Mouse (Mus musculus): Measurements from ENCODE around the gene Bak1. TPM values are rescaled to one million over a fixed set of nuclear protein-coding genes. Genes with fewer than 3 reads are reported as not detected.

Gene Bak1
- polyA plus RNA-seq, 1 experiment from 2014 or later = 6.3 TPM

- 88% methylated on average over 6 of the region's 6 CpGs for WGBS
- H3K9ac ChIP-seq (ENCODE audit: low read depth, low read length) = no peak overlapping the region
- H3K36me3 ChIP-seq (ENCODE audit: insufficient read depth, low read length) = no peaks in the 10 kb centered on the region
- DNase-seq (ENCODE audit: low spot score) = no peak
- no peak for ATAC-seq (replicated peaks; ENCODE audit: low FRiP score, low read depth)
- no peaks in the 10 kb centered on the region for H3K27me3 ChIP-seq (ENCODE audit: insufficient read depth, low read length)
- peaks cover 10% of the 10 kb centered on the region for H3K4me1 ChIP-seq (replicated peaks; ENCODE audit: insufficient read depth, low read length)
- no peak overlapping the region for H3K27ac ChIP-seq
- TF ChIP-seq CTCF (IDR thresholded peaks at IDR 0.05; ENCODE audit: low read depth) = no peak
- no peak overlapping the region for H3K4me2 ChIP-seq (ENCODE audit: low read length)
- H3K9me3 ChIP-seq (replicated peaks; ENCODE audit: low read length) = no peaks in the 10 kb centered on the region
- H3K4me3 ChIP-seq (replicated peaks; ENCODE audit: low read depth, low read length) = no peak overlapping the region
Measured at GRCm38 (mm10) chr17:27045164-27045563, 16.4 kb upstream of the Bak1 start.

GRCm38 (mm10) chr17:27042840-27043239 is 14.0 kb upstream of the Bak1 start:
- H3K9ac ChIP-seq (ENCODE audit: low read depth, low read length) = no peak overlapping the region
- H3K9me3 ChIP-seq (replicated peaks; ENCODE audit: low read length) = no peaks in the 10 kb centered on the region
- H3K4me3 ChIP-seq (replicated peaks; ENCODE audit: low read depth, low read length) = no peak overlapping the region
- no peak overlapping the region; the same call in 1 of the 2 replicates for H3K27ac ChIP-seq
- H3K36me3 ChIP-seq (ENCODE audit: insufficient read depth, low read length) = no peaks in the 10 kb centered on the region
- 52% methylated on average over 6 of the region's 6 CpGs for WGBS
- DNase-seq (ENCODE audit: low spot score) (peak; percentile 25), ATAC-seq (replicated peaks; ENCODE audit: low FRiP score, low read depth) (0 out of 2 replicates have a peak, but pooled peaks have one; percentile 7)
- no peaks in the 10 kb centered on the region for H3K27me3 ChIP-seq (ENCODE audit: insufficient read depth, low read length)
- peaks cover 26% of the 10 kb centered on the region for H3K4me1 ChIP-seq (replicated peaks; ENCODE audit: insufficient read depth, low read length)
- no peak overlapping the region for H3K4me2 ChIP-seq (ENCODE audit: low read length)
- no peak for TF ChIP-seq CTCF (IDR thresholded peaks at IDR 0.05; ENCODE audit: low read depth)

GRCm38 (mm10) chr17:27041787-27042055 is 12.9 kb upstream of the Bak1 start:
- H3K9me3 ChIP-seq (replicated peaks; ENCODE audit: low read length) = no peaks in the 10 kb centered on the region
- no peak overlapping the region for H3K4me3 ChIP-seq (replicated peaks; ENCODE audit: low read depth, low read length)
- peak overlapping the region; percentile 89 for H3K27ac ChIP-seq
- no peaks in the 10 kb centered on the region for H3K27me3 ChIP-seq (ENCODE audit: insufficient read depth, low read length)
- ATAC-seq (replicated peaks; ENCODE audit: low FRiP score, low read depth) = no peak
- H3K4me2 ChIP-seq (ENCODE audit: low read length) = no peak overlapping the region
- H3K36me3 ChIP-seq (ENCODE audit: insufficient read depth, low read length) = no peaks in the 10 kb centered on the region
- H3K4me1 ChIP-seq (replicated peaks; ENCODE audit: insufficient read depth, low read length) = peaks cover 26% of the 10 kb centered on the region
- 94% methylated on average over 2 of the region's 2 CpGs for WGBS
- DNase-seq (ENCODE audit: low spot score) = no peak
- no peak overlapping the region for H3K9ac ChIP-seq (ENCODE audit: low read depth, low read length)
- no peak for TF ChIP-seq CTCF (IDR thresholded peaks at IDR 0.05; ENCODE audit: low read depth)

GRCm38 (mm10) chr17:27041046-27041786 is 12.4 kb upstream of the Bak1 start:
- Histone ChIP-seq H3K9me3 (replicated peaks; ENCODE audit: low read length) (no peaks in the 10 kb centered on the region), H3K27me3 (ENCODE audit: insufficient read depth, low read length) (no peaks in the 10 kb centered on the region), H3K27ac (peak overlapping the region; percentile 89), H3K9ac (ENCODE audit: low read depth, low read length) (no peak overlapping the region), H3K4me3 (replicated peaks; ENCODE audit: low read depth, low read length) (no peak overlapping the region), H3K36me3 (ENCODE audit: insufficient read depth, low read length) (no peaks in the 10 kb centered on the region), H3K4me1 (replicated peaks; ENCODE audit: insufficient read depth, low read length) (peaks cover 26% of the 10 kb centered on the region), H3K4me2 (ENCODE audit: low read length) (no peak overlapping the region)
- TF ChIP-seq CTCF (IDR thresholded peaks at IDR 0.05; ENCODE audit: low read depth) = no peak
- ATAC-seq (replicated peaks; ENCODE audit: low FRiP score, low read depth) = peak; percentile 8
- 46% methylated on average over 11 of the region's 13 CpGs for WGBS
- no peak for DNase-seq (ENCODE audit: low spot score)

GRCm38 (mm10) chr17:27040304-27041045 is 11.7 kb upstream of the Bak1 start:
- TF ChIP-seq CTCF (IDR thresholded peaks at IDR 0.05; ENCODE audit: low read depth) = no peak
- no peaks in the 10 kb centered on the region for H3K27me3 ChIP-seq (ENCODE audit: insufficient read depth, low read length)
- no peak overlapping the region; the same call in 1 of the 2 replicates for H3K9ac ChIP-seq (ENCODE audit: low read depth, low read length)
- DNase-seq (ENCODE audit: low spot score) (peak; percentile 77), ATAC-seq (replicated peaks; ENCODE audit: low FRiP score, low read depth) (peak; percentile 62)
- 20% methylated on average over 20 of the region's 20 CpGs for WGBS
- H3K4me2 ChIP-seq (ENCODE audit: low read length) = 0 out of 2 replicates have a peak overlapping the region, but pooled peaks have one; percentile 18
- no peaks in the 10 kb centered on the region for H3K36me3 ChIP-seq (ENCODE audit: insufficient read depth, low read length)
- peak overlapping the region; percentile 89 for H3K27ac ChIP-seq
- peaks cover 26% of the 10 kb centered on the region for H3K4me1 ChIP-seq (replicated peaks; ENCODE audit: insufficient read depth, low read length)
- no peak overlapping the region for H3K4me3 ChIP-seq (replicated peaks; ENCODE audit: low read depth, low read length)
- no peaks in the 10 kb centered on the region for H3K9me3 ChIP-seq (replicated peaks; ENCODE audit: low read length)

- Histone ChIP-seq H3K36me3 (ENCODE audit: insufficient read depth, low read length) (no peaks in the 10 kb centered on the region), H3K9ac (ENCODE audit: low read depth, low read length) (no peak overlapping the region), H3K9me3 (replicated peaks; ENCODE audit: low read length) (no peaks in the 10 kb centered on the region), H3K4me2 (ENCODE audit: low read length) (0 out of 2 replicates have a peak overlapping the region, but pooled peaks have one; percentile 18), H3K4me1 (replicated peaks; ENCODE audit: insufficient read depth, low read length) (peaks cover 26% of the 10 kb centered on the region), H3K4me3 (replicated peaks; ENCODE audit: low read depth, low read length) (no peak overlapping the region), H3K27me3 (ENCODE audit: insufficient read depth, low read length) (no peaks in the 10 kb centered on the region), H3K27ac (peak overlapping the region; percentile 89)
- ATAC-seq (replicated peaks; ENCODE audit: low FRiP score, low read depth) (no peak), DNase-seq (ENCODE audit: low spot score) (no peak)
- WGBS = 55% methylated on average over 10 of the region's 10 CpGs
- TF ChIP-seq CTCF (IDR thresholded peaks at IDR 0.05; ENCODE audit: low read depth) = no peak
Measured at GRCm38 (mm10) chr17:27039432-27040102, 10.8 kb upstream of the Bak1 start.

All from kidney, postnatal 0 days (tissue).